Mouse (Mus musculus): ENCODE data around the gene Gap43. TPM values are rescaled to one million over a fixed set of nuclear protein-coding genes. Genes with fewer than 3 reads are reported as not detected.
"Not testable (repeated sequence)": the region's sequence is repeated elsewhere in the genome, so short reads cannot be mapped to it uniquely, and the experiment has no call there.

Gap43 gene
- 13.3 and 18.9 TPM in 2 replicates for polyA plus RNA-seq (2014; fragmentation: Nextera tagmentation; extraction: Ambion mirVana)

- no peaks in the 10 kb centered on the region for H3K9me3 ChIP-seq (ENCODE audit: control insufficient read depth, low read length)
- H3K4me3 ChIP-seq (ENCODE audit: low read length) = peak within 1 kb of the TSS; percentile 39
- under 1% methylated on average over 18 of the region's 18 CpGs for WGBS
- peak; percentile 66; the same call in 1 of the 2 replicates for ATAC-seq (ENCODE audit: low FRiP score, low TSS enrichment)
- H3K4me1 ChIP-seq (ENCODE audit: control insufficient read depth, insufficient read depth, low read length) = peaks cover 14% of the 10 kb centered on the region
- H3K4me2 ChIP-seq (replicated peaks; ENCODE audit: low read depth, low read length) = peak within 1 kb of the TSS; percentile 56
- H3K36me3 ChIP-seq (ENCODE audit: control insufficient read depth, insufficient read depth, low read length) = no peaks in the 10 kb centered on the region
- no peaks in the 10 kb centered on the region for H3K27me3 ChIP-seq (ENCODE audit: control insufficient read depth, insufficient read depth, low read length)
- no peak within 1 kb of the TSS for H3K27ac ChIP-seq (ENCODE audit: low read depth, low read length)
- H3K9ac ChIP-seq (ENCODE audit: low read depth, low read length) = no peak within 1 kb of the TSS; the same call in 1 of the 2 replicates
Measured at GRCm38 (mm10) chr16:42340021-42340768, at the start of gene Gap43. Gene Gap43, minus strand, starts transcription at chr16:42340651.

DNA sequence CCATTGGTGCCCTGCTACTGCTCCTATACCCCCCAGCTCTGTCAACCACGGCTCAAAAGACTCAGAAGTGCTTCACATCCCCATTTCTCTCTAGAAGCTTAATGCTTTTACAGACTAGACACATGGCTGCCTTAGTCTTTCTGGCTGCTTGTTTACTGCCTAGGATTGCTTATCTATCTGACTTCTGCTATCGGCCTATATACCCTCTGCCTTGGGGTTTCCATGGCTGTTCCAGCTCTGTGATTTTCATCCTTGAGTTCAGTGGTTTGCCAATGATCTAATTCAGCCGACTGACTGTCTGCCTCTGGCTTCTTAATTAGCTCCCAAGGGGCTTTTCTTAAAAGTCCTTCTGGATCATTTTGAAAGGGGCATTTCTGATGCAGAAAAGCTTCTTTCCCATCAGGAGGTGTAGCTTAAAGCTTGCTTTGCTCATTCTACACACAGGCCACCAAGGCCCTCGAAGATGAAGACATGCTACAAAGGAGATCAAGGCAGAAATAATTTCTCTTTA lies 40.9 kb upstream of the Gap43 start:
- Histone ChIP-seq H3K4me1 (ENCODE audit: control insufficient read depth, insufficient read depth, low read length) (no peaks in the 10 kb centered on the region), H3K36me3 (ENCODE audit: control insufficient read depth, insufficient read depth, low read length) (no peaks in the 10 kb centered on the region), H3K27ac (ENCODE audit: low read depth, low read length) (no peak overlapping the region), H3K4me3 (ENCODE audit: low read length) (no peak overlapping the region), H3K9ac (ENCODE audit: low read depth, low read length) (no peak overlapping the region), H3K27me3 (ENCODE audit: control insufficient read depth, insufficient read depth, low read length) (no peaks in the 10 kb centered on the region), H3K4me2 (replicated peaks; ENCODE audit: low read depth, low read length) (no peak overlapping the region), H3K9me3 (ENCODE audit: control insufficient read depth, low read length) (no peaks in the 10 kb centered on the region)
- 55% methylated on average over 4 of the region's 4 CpGs for WGBS
- no peak for ATAC-seq (ENCODE audit: low FRiP score, low TSS enrichment)

DNA sequence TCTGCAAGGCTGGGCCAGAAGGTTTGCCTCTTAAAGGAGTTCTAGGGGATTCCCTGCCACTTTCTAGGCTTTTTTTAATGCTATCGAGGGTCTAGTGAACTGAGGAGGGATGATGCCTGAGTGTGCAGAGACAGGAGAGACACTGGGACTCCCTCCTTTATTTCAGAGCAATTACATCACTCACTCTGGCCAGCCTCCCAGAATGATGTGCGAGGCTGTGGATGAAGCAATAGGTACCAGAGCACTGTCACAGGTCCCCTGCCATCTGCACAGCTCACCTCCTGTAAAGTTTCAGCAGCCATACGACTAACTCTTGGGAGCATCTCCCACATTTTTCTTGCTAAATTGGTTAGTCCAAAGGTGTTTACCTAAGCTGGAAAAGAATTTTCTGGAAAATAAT lies 40.2 kb upstream of the Gap43 start:
- no peak overlapping the region for H3K4me2 ChIP-seq (replicated peaks; ENCODE audit: low read depth, low read length)
- no peaks in the 10 kb centered on the region for H3K9me3 ChIP-seq (ENCODE audit: control insufficient read depth, low read length)
- 65% methylated on average over 3 of the region's 3 CpGs for WGBS
- no peak overlapping the region for H3K9ac ChIP-seq (ENCODE audit: low read depth, low read length)
- no peaks in the 10 kb centered on the region for H3K27me3 ChIP-seq (ENCODE audit: control insufficient read depth, insufficient read depth, low read length)
- no peak overlapping the region for H3K27ac ChIP-seq (ENCODE audit: low read depth, low read length)
- no peak for ATAC-seq (ENCODE audit: low FRiP score, low TSS enrichment)
- no peaks in the 10 kb centered on the region for H3K4me1 ChIP-seq (ENCODE audit: control insufficient read depth, insufficient read depth, low read length)
- no peaks in the 10 kb centered on the region for H3K36me3 ChIP-seq (ENCODE audit: control insufficient read depth, insufficient read depth, low read length)
- H3K4me3 ChIP-seq (ENCODE audit: low read length) = no peak overlapping the region

DNA sequence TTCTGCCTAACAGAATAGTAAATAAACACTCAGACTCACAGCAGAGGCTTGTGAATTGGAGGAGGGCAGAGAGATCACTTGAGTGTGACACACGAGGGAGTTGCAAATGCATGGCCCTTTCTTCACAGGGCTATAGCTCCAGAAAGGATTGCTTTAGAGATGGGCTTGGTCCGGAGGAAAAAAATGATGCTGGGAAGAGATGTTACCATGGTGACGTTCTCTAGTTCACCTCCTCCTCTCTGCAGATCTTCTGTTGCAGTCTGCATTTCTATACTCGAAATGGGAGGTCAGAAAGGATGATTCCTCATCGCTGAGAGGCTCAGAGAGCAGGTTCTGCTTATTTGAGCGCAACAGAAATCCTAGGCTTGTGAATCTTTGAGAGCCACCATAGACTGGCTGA lies 29.7 kb upstream of the Gap43 start:
- H3K36me3 ChIP-seq (ENCODE audit: control insufficient read depth, insufficient read depth, low read length) = no peaks in the 10 kb centered on the region
- H3K4me1 ChIP-seq (ENCODE audit: control insufficient read depth, insufficient read depth, low read length) = no peaks in the 10 kb centered on the region
- no peak overlapping the region for H3K27ac ChIP-seq (ENCODE audit: low read depth, low read length)
- no peak for ATAC-seq (ENCODE audit: low FRiP score, low TSS enrichment)
- WGBS = 69% methylated on average over 6 of the region's 6 CpGs
- no peak overlapping the region for H3K4me3 ChIP-seq (ENCODE audit: low read length)
- H3K4me2 ChIP-seq (replicated peaks; ENCODE audit: low read depth, low read length) = no peak overlapping the region
- no peak overlapping the region for H3K9ac ChIP-seq (ENCODE audit: low read depth, low read length)
- H3K9me3 ChIP-seq (ENCODE audit: control insufficient read depth, low read length) = no peaks in the 10 kb centered on the region
- no peaks in the 10 kb centered on the region for H3K27me3 ChIP-seq (ENCODE audit: control insufficient read depth, insufficient read depth, low read length)

- no peaks in the 10 kb centered on the region for H3K4me1 ChIP-seq (ENCODE audit: control insufficient read depth, insufficient read depth, low read length)
- H3K9me3 ChIP-seq (ENCODE audit: control insufficient read depth, low read length) = no peaks in the 10 kb centered on the region
- no peak overlapping the region for H3K9ac ChIP-seq (ENCODE audit: low read depth, low read length)
- 84% methylated on average over 6 of the region's 6 CpGs for WGBS
- no peaks in the 10 kb centered on the region for H3K36me3 ChIP-seq (ENCODE audit: control insufficient read depth, insufficient read depth, low read length)
- no peak for ATAC-seq (ENCODE audit: low FRiP score, low TSS enrichment)
- H3K27ac ChIP-seq (ENCODE audit: low read depth, low read length) = no peak overlapping the region
- H3K27me3 ChIP-seq (ENCODE audit: control insufficient read depth, insufficient read depth, low read length) = no peaks in the 10 kb centered on the region
- H3K4me3 ChIP-seq (ENCODE audit: low read length) = no peak overlapping the region
- H3K4me2 ChIP-seq (replicated peaks; ENCODE audit: low read depth, low read length) = no peak overlapping the region
Measured at GRCm38 (mm10) chr16:42369346-42369745, 28.9 kb upstream of the Gap43 start.

GRCm38 (mm10) chr16:42360061-42360460 lies 19.6 kb upstream of the Gap43 start:
- no peaks in the 10 kb centered on the region for H3K36me3 ChIP-seq (ENCODE audit: control insufficient read depth, insufficient read depth, low read length)
- ATAC-seq (ENCODE audit: low FRiP score, low TSS enrichment) = no peak
- 90% methylated on average over 4 of the region's 4 CpGs for WGBS

GRCm38 (mm10) chr16:42358058-42358457 lies 17.6 kb upstream of the Gap43 start:
- 98% methylated on average over 4 of the region's 4 CpGs for WGBS
- Histone ChIP-seq H3K4me2 (replicated peaks; ENCODE audit: low read depth, low read length) (no peak overlapping the region), H3K27me3 (ENCODE audit: control insufficient read depth, insufficient read depth, low read length) (no peaks in the 10 kb centered on the region), H3K9me3 (ENCODE audit: control insufficient read depth, low read length) (no peaks in the 10 kb centered on the region), H3K27ac (ENCODE audit: low read depth, low read length) (no peak overlapping the region), H3K36me3 (ENCODE audit: control insufficient read depth, insufficient read depth, low read length) (no peaks in the 10 kb centered on the region), H3K4me3 (ENCODE audit: low read length) (no peak overlapping the region), H3K4me1 (ENCODE audit: control insufficient read depth, insufficient read depth, low read length) (no peaks in the 10 kb centered on the region), H3K9ac (ENCODE audit: low read depth, low read length) (no peak overlapping the region)
- ATAC-seq (ENCODE audit: low FRiP score, low TSS enrichment) = no peak

More at GRCm38 (mm10) chr16:42360061-42360460, 19.6 kb upstream of the Gap43 start:
- H3K4me2 ChIP-seq (replicated peaks; ENCODE audit: low read depth, low read length) = no peak overlapping the region
- no peaks in the 10 kb centered on the region for H3K9me3 ChIP-seq (ENCODE audit: control insufficient read depth, low read length)
- H3K27me3 ChIP-seq (ENCODE audit: control insufficient read depth, insufficient read depth, low read length) = no peaks in the 10 kb centered on the region
- H3K27ac ChIP-seq (ENCODE audit: low read depth, low read length) = no peak overlapping the region
- no peak overlapping the region for H3K9ac ChIP-seq (ENCODE audit: low read depth, low read length)
- H3K4me1 ChIP-seq (ENCODE audit: control insufficient read depth, insufficient read depth, low read length) = no peaks in the 10 kb centered on the region
- no peak overlapping the region for H3K4me3 ChIP-seq (ENCODE audit: low read length)

DNA sequence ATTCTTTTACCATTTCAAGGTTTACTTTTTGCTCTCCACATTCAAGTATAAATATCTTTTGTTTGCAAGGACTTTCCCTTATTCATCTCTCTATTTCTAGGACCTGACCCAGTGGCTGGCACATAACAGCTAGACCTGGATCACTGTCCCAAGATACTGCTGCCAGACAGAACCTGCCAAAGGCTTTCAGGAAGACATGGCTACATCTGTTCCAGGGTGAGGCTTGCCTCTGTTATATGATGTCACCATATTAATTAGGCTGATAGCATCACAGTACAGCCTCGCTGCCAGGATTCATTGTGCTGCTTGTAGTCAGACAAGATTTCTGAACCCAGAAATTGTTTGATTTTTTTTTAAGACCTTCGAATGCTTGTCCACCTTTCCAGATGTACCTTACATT lies 9.6 kb upstream of the Gap43 start:
- no peak overlapping the region for H3K4me2 ChIP-seq (replicated peaks; ENCODE audit: low read depth, low read length)
- no peak for ATAC-seq (ENCODE audit: low FRiP score, low TSS enrichment)
- H3K27ac ChIP-seq (ENCODE audit: low read depth, low read length) = no peak overlapping the region
- H3K4me1 ChIP-seq (ENCODE audit: control insufficient read depth, insufficient read depth, low read length) = no peaks in the 10 kb centered on the region
- H3K27me3 ChIP-seq (ENCODE audit: control insufficient read depth, insufficient read depth, low read length) = no peaks in the 10 kb centered on the region
- no peaks in the 10 kb centered on the region for H3K36me3 ChIP-seq (ENCODE audit: control insufficient read depth, insufficient read depth, low read length)
- WGBS = 71% methylated on average over 2 of the region's 2 CpGs
- H3K4me3 ChIP-seq (ENCODE audit: low read length) = no peak overlapping the region
- H3K9me3 ChIP-seq (ENCODE audit: control insufficient read depth, low read length) = no peaks in the 10 kb centered on the region; the same call in 1 of the 2 replicates
- H3K9ac ChIP-seq (ENCODE audit: low read depth, low read length) = no peak overlapping the region

GRCm38 (mm10) chr16:42340865-42341264 lies 414 bp upstream of the Gap43 start:
- not testable (repeated sequence) for H3K27ac ChIP-seq (ENCODE audit: low read depth, low read length); H3K4me3 ChIP-seq (ENCODE audit: low read length); H3K9me3 ChIP-seq (ENCODE audit: control insufficient read depth, low read length); ATAC-seq (ENCODE audit: low FRiP score, low TSS enrichment); H3K9ac ChIP-seq (ENCODE audit: low read depth, low read length); H3K4me2 ChIP-seq (replicated peaks; ENCODE audit: low read depth, low read length); H3K27me3 ChIP-seq (ENCODE audit: control insufficient read depth, insufficient read depth, low read length); H3K36me3 ChIP-seq (ENCODE audit: control insufficient read depth, insufficient read depth, low read length)
- H3K4me1 ChIP-seq (ENCODE audit: control insufficient read depth, insufficient read depth, low read length) = peaks cover 14% of the 10 kb centered on the region
- 18% methylated on average over 2 of the region's 3 CpGs for WGBS
